Comparison of ENCODE assay signal across 13 mouse cellular contexts in the genomic region with DNA sequence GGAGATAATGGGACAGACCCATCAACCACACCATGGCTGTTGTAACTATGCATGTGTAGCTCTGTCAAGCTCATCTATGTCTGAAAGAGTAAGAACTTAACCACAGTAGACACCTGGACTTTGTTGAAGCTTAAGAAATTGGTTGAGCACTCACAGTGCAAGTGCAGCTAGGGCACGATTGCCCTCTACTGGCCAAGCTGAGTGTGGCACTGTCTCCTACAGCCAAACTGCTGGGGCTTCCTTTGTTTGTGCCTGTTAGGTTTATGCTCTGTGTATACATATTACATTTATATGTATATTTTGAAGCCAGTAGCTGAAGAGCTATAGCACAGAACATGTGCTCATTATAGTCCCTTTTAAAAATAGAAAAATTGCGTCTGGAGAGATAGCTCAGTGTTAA. TPM values are rescaled to one million over a fixed set of nuclear protein-coding genes. Genes with fewer than 3 reads are reported as not detected.
DNase-seq lines count a peak whose midpoint lies in the region; TF ChIP-seq lines count a peak whose summit lies in the region.
"Not testable (repeated sequence)": the region's sequence is repeated elsewhere in the genome, so short reads cannot be mapped to it uniquely, and the experiment has no call there.
"Had no signal": no experiment of that assay in that cellular context is flagged by ENCODE, and none has a peak within 500 bp of the region (broad histone marks: within the 10 kb centered on the region; RNA-seq: fewer than 3 reads in every experiment).

No protein-coding gene starts in this region.

- peaks cover 11% of the 10 kb centered on the region; the same call in 1 of the 2 replicates for H3K9me3 ChIP-seq in midbrain, embryonic 10.5 days (replicated peaks)

- H3K4me3 ChIP-seq in gastrocnemius, adult 2 months; midbrain, embryonic 10.5 days; small intestine, adult 2 months (ENCODE audit: low read depth, low read length): not testable (repeated sequence)

- peak; percentile 16 for DNase-seq in 416B (ENCODE audit: low read depth)
- peak; percentile 52 for DNase-seq in adrenal gland, adult 2 months
- peak; percentile 67 for DNase-seq in embryo, embryonic 10 days (ENCODE audit: low spot score)
- DNase-seq in gastrocnemius, adult 2 months = not testable (repeated sequence)
- DNase-seq in kidney, adult 9 months = peak; percentile 81
- DNase-seq in left cerebral cortex, postnatal 14 days (ENCODE audit: low spot score in 2 of 2) = peak; percentile 28 to 55
- DNase-seq in midbrain, embryonic 10.5 days (ENCODE audit: low spot score) = peak; percentile 29

- H3K4me1 ChIP-seq in midbrain, embryonic 10.5 days; small intestine, adult 2 months (ENCODE audit: control insufficient read depth, insufficient read depth, insufficient read length, low read length): not testable (repeated sequence)

- H3K36me3 ChIP-seq in midbrain, embryonic 10.5 days; small intestine, adult 2 months (ENCODE audit: control insufficient read depth, insufficient read depth, low read length): not testable (repeated sequence)

- peak; percentile 59 for TF ChIP-seq CTCF in gastrocnemius, adult 2 months (IDR thresholded peaks at IDR 0.05)
- peak; percentile 67; the same call in 1 of the 2 replicates for TF ChIP-seq CTCF in small intestine, adult 2 months (IDR thresholded peaks at IDR 0.05; ENCODE audit: extremely low read depth, insufficient read length, insufficient replicate concordance, low read depth, low read length)

- intact Hi-C loops in gastrocnemius, adult 2 months (cut with DNase I); left cerebral cortex, postnatal 14 days (cut with DNase I): not testable (repeated sequence)

- H3K27me3 ChIP-seq in midbrain, embryonic 10.5 days (ENCODE audit: low read depth, poor library complexity, severe bottlenecking); small intestine, adult 2 months (ENCODE audit: control insufficient read depth, insufficient read depth, low read length): not testable (repeated sequence)

- TF ChIP-seq POLR2A in small intestine, adult 2 months (IDR thresholded peaks at IDR 0.05; ENCODE audit: low read depth, low read length) = not testable (repeated sequence)

- 15% methylated on average over 2 of the region's 2 CpGs for WGBS in midbrain, embryonic 10.5 days
- WGBS in small intestine, adult 2 months = 32% methylated on average over 2 of the region's 2 CpGs

- not testable (repeated sequence) for H3K27ac ChIP-seq in gastrocnemius, adult 2 months; midbrain, embryonic 10.5 days (replicated peaks); small intestine, adult 2 months (ENCODE audit: insufficient read depth, low read depth, low read length)

RNA-seq across cellular contexts. Expression of gene Mup5, which starts 23.8 kb away (rescaled TPM):
- total RNA-seq in adrenal gland, adult 2 months (2021) = not detected
- polyA plus RNA-seq in adrenal gland, adult 2 months (2012; rRNA removed) = not detected in 2 replicates
- total RNA-seq in gastrocnemius, adult 2 months (2021) = not detected
- under 1 TPM; 0.38 to 0.53 TPM for total RNA-seq in left cerebral cortex, postnatal 14 days (2021)
- not detected in 2 replicates for polyA plus RNA-seq in midbrain, embryonic 10.5 days (2016; fragmentation: Nextera tagmentation; extraction: Ambion mirVana)
- polyA plus RNA-seq in small intestine, adult 2 months (2012; rRNA removed) = not detected in 2 replicates
- total RNA-seq: adrenal gland, postnatal 4 days; gastrocnemius, postnatal 25 days; heart, postnatal 36 days had no signal
- polyA plus RNA-seq: macrophage; neural tube, embryonic 13.5 days had no signal

RNA-seq across cellular contexts. Expression of gene Mup19, which starts 29.1 kb away (rescaled TPM):
- total RNA-seq in adrenal gland, adult 2 months (2021) = 10 to 100 TPM in 1 of 2 experiments, 1 to 10 TPM in 1; 2.1 to 34.9 TPM
- not detected in 2 replicates for polyA plus RNA-seq in adrenal gland, adult 2 months (2012; rRNA removed)
- total RNA-seq in gastrocnemius, adult 2 months (2021) = not detected
- total RNA-seq in left cerebral cortex, postnatal 14 days (2021) = not detected
- not detected in 2 replicates for polyA plus RNA-seq in midbrain, embryonic 10.5 days (2016; fragmentation: Nextera tagmentation; extraction: Ambion mirVana)
- polyA plus RNA-seq in small intestine, adult 2 months (2012; rRNA removed) = not detected in 2 replicates
- total RNA-seq: adrenal gland, postnatal 4 days; heart, postnatal 36 days had no signal
- polyA plus RNA-seq: macrophage; neural tube, embryonic 13.5 days had no signal
